Mouse (Mus musculus): ENCODE data around the gene Thumpd3. TPM values are rescaled to one million over a fixed set of nuclear protein-coding genes. Genes with fewer than 3 reads are reported as not detected.

The Thumpd3 gene
- polyA plus RNA-seq, 1 experiment, result 33.5 TPM

DNA sequence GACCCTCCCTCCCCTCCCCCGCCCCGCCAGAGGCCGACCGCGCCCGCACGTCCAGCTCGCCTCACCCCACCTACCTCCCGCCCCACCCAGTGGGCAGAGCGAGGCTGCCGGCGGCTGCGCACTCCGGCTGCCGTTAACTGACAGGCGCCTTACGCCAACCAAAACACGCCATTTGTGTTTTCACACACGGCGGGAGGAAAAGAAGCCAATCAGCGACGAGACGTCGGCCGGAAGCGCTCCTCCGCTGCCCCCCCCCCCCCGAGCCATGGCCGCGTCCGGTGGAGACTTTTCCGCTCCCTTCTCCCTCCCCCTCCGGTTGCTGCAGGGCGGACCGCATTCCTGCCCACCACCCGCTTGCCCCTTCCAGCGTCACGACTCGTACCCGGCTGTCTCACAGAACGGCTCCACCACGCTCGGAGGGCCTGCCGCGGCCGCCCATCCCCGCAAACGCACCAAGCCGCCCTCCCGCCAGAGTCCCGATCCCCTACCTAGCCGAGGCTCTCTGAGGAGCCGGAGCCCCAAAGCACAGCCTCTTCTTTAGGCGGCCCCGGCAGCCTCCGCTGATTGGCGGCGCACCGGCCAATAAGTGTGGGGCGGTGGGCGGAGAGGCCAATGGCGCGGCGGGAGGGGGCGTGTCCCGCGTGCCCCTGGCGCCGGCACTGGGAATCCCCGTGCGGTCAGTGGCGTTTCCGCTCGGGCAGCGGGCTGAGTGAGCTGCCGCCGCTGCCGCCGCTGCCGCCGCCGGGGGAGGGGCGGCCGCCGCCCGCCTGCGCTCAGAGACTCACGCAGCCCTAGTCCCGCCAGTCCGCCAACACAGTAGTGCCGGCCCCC is 30.9 kb downstream of the Thumpd3 start, which contains the start of gene Setd5:
Setd5 (plus strand) TSS at position 680 of the 831 bp plus-strand sequence.
- TF ChIP-seq CTCF (IDR thresholded peaks at IDR 0.05; ENCODE audit: borderline replicate concordance, insufficient read depth, low read length), result no peak
- peak; percentile 97 for TF ChIP-seq POLR2A (IDR thresholded peaks at IDR 0.05; ENCODE audit: low read depth, low read length)
- H3K4me3 ChIP-seq (ENCODE audit: insufficient read depth, low read length), result peak within 1 kb of the TSS; percentile 88
- peaks cover 3% of the 10 kb centered on the region; the same call in 1 of the 2 replicates for H3K4me1 ChIP-seq (ENCODE audit: control insufficient read depth, insufficient read depth, low read length)
- H3K27ac ChIP-seq (ENCODE audit: insufficient read depth, low read length), result peak within 1 kb of the TSS; percentile 100

DNA sequence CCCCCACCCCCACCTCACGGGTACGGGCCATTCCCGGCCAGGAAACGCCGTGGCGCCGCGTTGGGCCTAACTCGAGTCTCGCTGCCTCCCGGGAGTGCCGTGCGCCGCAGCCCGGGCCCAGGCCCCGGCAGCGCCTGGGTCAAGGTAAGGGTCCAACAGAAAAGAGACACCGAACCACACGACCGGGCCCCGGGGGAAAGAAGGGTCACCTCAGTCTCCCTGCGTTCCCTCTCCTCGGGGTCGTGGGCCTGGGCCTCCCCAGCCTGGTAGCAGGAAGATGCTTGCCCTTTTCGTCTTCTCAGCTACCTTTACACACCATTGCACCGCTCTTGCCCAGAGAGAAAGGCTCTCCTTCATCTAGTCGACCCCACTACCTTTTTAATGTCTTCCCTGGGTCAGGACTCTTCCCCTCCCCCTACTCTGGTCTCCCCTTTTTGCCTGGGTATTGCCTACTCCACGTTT is 31.6 kb downstream of the Thumpd3 start:
- Histone ChIP-seq H3K4me3 (ENCODE audit: insufficient read depth, low read length) (peak overlapping the region; percentile 88), H3K4me1 (ENCODE audit: control insufficient read depth, insufficient read depth, low read length) (peaks cover 4% of the 10 kb centered on the region; the same call in 1 of the 2 replicates), H3K27ac (ENCODE audit: insufficient read depth, low read length) (peak overlapping the region; percentile 99)
- peak; percentile 82 for TF ChIP-seq POLR2A (IDR thresholded peaks at IDR 0.05; ENCODE audit: low read depth, low read length)
- TF ChIP-seq CTCF (IDR thresholded peaks at IDR 0.05; ENCODE audit: borderline replicate concordance, insufficient read depth, low read length), result no peak

DNA sequence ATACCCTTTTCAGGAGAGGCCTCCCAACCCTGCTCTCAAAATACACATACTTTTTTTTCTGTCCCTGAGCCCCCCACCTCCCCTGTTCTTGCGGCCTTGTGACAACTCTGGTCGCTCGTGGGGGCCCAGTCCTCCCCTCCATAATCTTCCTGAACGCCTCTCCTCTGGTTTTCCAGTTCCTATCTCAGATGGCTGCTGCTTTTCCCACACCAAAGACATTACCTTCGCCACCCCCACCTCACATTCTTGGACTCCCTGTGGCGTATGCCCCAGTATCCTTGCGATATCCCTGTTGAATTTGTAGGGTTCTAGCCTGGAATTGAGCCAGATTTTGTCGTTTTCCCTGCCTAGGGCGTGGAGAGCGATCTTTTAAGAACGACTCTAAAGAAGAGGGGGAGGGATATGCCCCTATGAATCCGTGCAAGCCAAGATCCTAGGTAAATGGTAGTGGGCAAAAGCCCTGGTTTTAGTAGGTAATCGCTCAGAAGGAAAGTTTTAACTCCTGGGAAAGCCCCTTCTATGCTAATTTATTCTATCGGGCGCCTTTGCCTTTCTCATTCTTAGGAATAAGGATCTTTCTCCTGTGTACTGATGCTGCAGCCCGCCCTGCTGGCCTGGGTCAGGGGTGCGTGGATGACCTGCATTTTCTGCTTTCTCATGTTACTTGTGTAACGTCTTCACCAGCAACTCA is 32.2 kb downstream of the Thumpd3 start:
- no peak for TF ChIP-seq CTCF (IDR thresholded peaks at IDR 0.05; ENCODE audit: borderline replicate concordance, insufficient read depth, low read length)
- peak; percentile 56 for TF ChIP-seq POLR2A (IDR thresholded peaks at IDR 0.05; ENCODE audit: low read depth, low read length)
- peaks cover 4% of the 10 kb centered on the region; the same call in 1 of the 2 replicates for H3K4me1 ChIP-seq (ENCODE audit: control insufficient read depth, insufficient read depth, low read length)
- peak overlapping the region; percentile 99 for H3K27ac ChIP-seq (ENCODE audit: insufficient read depth, low read length)

DNA sequence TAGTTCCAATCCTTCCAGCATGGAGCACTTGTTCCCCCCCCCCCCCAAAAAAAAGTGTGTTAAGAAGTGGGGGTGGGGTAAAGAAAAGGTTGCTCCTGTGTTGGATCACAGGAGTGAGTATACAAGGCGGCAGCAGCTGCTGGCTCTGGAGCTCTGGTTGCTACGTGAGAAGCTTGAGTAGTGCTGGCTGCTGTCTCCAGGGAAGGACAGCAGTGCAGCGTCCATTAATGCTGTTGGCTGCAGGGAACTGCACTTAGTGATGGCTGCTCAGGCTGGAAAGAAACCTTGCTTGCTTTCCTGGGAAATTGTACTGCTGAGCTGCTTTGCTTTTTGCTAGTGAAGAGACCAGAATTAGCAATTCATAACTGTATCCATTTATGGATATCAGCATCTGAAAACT is 33.5 kb downstream of the Thumpd3 start:
- H3K4me3 ChIP-seq (ENCODE audit: insufficient read depth, low read length), result peak overlapping the region; percentile 43
- no peak overlapping the region for H3K27ac ChIP-seq (ENCODE audit: insufficient read depth, low read length)
- H3K4me1 ChIP-seq (ENCODE audit: control insufficient read depth, insufficient read depth, low read length), result peaks cover 2% of the 10 kb centered on the region; the same call in 1 of the 2 replicates
- TF ChIP-seq POLR2A (IDR thresholded peaks at IDR 0.05; ENCODE audit: low read depth, low read length) (no peak), CTCF (IDR thresholded peaks at IDR 0.05; ENCODE audit: borderline replicate concordance, insufficient read depth, low read length) (no peak)

More for the DNA sequence above, 32.2 kb downstream of the Thumpd3 start:
- peak overlapping the region; percentile 88 for H3K4me3 ChIP-seq (ENCODE audit: insufficient read depth, low read length)

DNA sequence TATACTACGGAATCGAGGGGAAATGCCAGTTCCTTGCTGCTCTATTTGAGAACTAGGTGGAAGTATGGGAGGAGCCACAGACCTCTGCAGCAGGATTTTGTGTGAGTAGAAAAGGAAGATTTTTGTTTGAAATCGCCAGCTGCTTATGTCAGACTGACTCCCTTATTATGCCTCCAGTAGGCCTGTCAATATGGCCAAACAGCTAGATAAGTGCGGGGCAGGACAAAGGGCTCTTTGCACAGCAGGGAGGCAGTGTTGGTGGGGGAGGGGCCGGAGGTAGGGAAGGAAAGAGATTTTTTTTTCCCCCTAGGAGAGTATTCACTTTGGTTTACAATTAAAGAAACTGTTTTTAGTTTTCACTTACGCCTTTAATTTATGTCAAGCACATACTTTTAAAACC is 36.2 kb downstream of the Thumpd3 start:
- TF ChIP-seq CTCF (IDR thresholded peaks at IDR 0.05; ENCODE audit: borderline replicate concordance, insufficient read depth, low read length), result no peak
- no peak for TF ChIP-seq POLR2A (IDR thresholded peaks at IDR 0.05; ENCODE audit: low read depth, low read length)
- H3K27ac ChIP-seq (ENCODE audit: insufficient read depth, low read length), result no peak overlapping the region
- no peak overlapping the region for H3K4me3 ChIP-seq (ENCODE audit: insufficient read depth, low read length)
- peaks cover 2% of the 10 kb centered on the region; the same call in 1 of the 2 replicates for H3K4me1 ChIP-seq (ENCODE audit: control insufficient read depth, insufficient read depth, low read length)

DNA sequence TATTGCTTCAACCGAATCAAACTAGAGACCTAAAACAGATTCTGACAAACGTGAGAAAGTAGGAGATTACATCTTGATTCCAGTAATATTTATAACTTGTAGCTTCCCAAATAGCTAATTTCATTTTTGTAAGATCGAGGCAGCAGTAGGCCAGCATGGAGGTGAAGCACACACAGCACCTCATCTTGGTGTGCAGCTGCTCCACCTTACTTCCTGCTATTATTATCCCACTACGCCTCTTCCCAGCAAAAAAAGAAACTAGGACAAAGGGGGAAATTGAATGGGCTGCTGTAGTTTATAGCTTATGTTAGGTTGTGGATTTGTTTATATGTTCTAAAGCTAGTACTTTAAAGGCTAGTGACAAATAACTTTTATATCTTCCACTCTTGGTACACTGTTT is 38.6 kb downstream of the Thumpd3 start:
- no peak overlapping the region for H3K27ac ChIP-seq (ENCODE audit: insufficient read depth, low read length)
- H3K4me3 ChIP-seq (ENCODE audit: insufficient read depth, low read length), result no peak overlapping the region
- no peak for TF ChIP-seq POLR2A (IDR thresholded peaks at IDR 0.05; ENCODE audit: low read depth, low read length)
- TF ChIP-seq CTCF (IDR thresholded peaks at IDR 0.05; ENCODE audit: borderline replicate concordance, insufficient read depth, low read length), result no peak
- H3K4me1 ChIP-seq (ENCODE audit: control insufficient read depth, insufficient read depth, low read length), result peaks cover 2% of the 10 kb centered on the region; the same call in 1 of the 2 replicates

DNA sequence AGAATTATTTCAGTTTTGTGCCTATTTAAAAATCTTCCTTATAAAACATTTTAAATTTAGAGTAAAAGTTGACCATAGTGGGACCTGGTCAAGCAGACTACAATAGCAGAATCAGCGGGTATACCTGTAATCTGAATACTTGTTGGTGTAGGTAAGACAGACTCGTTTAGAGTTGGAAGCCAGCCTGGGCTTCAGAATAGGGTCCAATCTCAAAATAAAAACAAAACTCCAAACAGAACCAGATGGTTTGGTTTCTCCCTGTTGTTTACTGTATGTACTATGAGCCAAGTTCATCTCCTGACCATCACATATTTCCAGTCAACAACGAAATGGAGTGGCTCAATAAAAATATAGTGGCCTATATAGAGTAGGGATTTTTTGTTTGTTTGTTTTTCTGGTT is 47.2 kb downstream of the Thumpd3 start:
- Histone ChIP-seq H3K27ac (ENCODE audit: insufficient read depth, low read length) (no peak overlapping the region), H3K4me3 (ENCODE audit: insufficient read depth, low read length) (no peak overlapping the region), H3K4me1 (ENCODE audit: control insufficient read depth, insufficient read depth, low read length) (no peaks in the 10 kb centered on the region; the same call in 1 of the 2 replicates)
- TF ChIP-seq POLR2A (IDR thresholded peaks at IDR 0.05; ENCODE audit: low read depth, low read length), result no peak
- no peak for TF ChIP-seq CTCF (IDR thresholded peaks at IDR 0.05; ENCODE audit: borderline replicate concordance, insufficient read depth, low read length)

DNA sequence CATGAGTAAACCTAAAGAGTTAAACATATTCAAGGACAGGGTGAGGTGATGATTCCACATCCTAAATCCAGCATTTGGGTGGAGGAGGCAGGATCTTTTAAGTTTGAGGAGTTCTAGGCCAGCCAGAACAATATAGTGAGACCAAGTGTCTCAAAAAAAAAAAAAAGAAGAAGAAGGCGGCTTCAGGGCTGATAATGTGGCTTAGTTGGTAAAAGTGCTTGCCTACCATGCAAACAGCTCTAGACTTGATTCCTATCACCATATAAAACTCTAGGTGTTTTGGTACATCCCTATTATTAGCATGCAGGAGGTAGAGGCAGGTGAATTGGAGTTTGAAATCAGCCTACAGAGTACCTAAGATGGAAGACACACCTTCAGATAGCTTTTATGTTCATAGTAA is 49.5 kb downstream of the Thumpd3 start:
- Histone ChIP-seq H3K4me3 (ENCODE audit: insufficient read depth, low read length) (no peak overlapping the region), H3K4me1 (ENCODE audit: control insufficient read depth, insufficient read depth, low read length) (no peaks in the 10 kb centered on the region; the same call in 1 of the 2 replicates), H3K27ac (ENCODE audit: insufficient read depth, low read length) (no peak overlapping the region)
- no peak for TF ChIP-seq POLR2A (IDR thresholded peaks at IDR 0.05; ENCODE audit: low read depth, low read length)
- TF ChIP-seq CTCF (IDR thresholded peaks at IDR 0.05; ENCODE audit: borderline replicate concordance, insufficient read depth, low read length), result no peak

DNA sequence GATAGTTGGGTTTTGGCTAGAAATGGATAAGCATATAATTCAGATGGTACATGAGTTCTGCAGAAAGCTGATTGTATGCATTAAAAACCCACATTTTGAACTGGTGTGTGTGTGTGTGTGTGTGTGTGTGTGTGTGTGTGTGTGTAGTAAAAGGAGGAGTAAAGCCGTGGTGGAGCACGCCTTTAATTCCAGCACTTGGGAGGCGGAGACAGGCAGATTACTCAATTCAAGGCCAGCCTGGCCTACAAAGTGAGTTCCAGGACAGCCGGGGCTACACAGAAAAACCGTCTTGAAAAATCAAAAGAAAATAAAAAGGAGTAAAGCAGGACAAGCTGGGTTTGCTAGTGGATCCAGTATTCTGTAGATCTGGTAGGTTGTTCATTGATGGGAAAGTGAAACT is 51.6 kb downstream of the Thumpd3 start:
- Histone ChIP-seq H3K4me1 (ENCODE audit: control insufficient read depth, insufficient read depth, low read length) (no peaks in the 10 kb centered on the region; the same call in 1 of the 2 replicates), H3K4me3 (ENCODE audit: insufficient read depth, low read length) (no peak overlapping the region), H3K27ac (ENCODE audit: insufficient read depth, low read length) (peak overlapping the region; percentile 9; the same call in 1 of the 2 replicates)
- no peak for TF ChIP-seq CTCF (IDR thresholded peaks at IDR 0.05; ENCODE audit: borderline replicate concordance, insufficient read depth, low read length)
- TF ChIP-seq POLR2A (IDR thresholded peaks at IDR 0.05; ENCODE audit: low read depth, low read length), result no peak

All from embryonic fibroblast, embryonic 13.5 days (primary cell).